Mouse (Mus musculus) CH12.LX (cell line): Measurements from ENCODE around the gene Arhgef39. TPM values are rescaled to one million over a fixed set of nuclear protein-coding genes. Genes with fewer than 3 reads are reported as not detected.
A peak's percentile ranks its signal among the peaks of the same experiment; 100 is the strongest.

Experiments
- DNase-seq: peaks from one replicate; pipeline ENCODE4 v3.0.0-alpha.2; 2013; ENCODE audit errors: extremely low read depth
- H3K27ac ChIP-seq: 2 replicates; pipeline ENCODE4 v1.5.1; 2012; ENCODE audit warnings: low read depth, mild to moderate bottlenecking, control low read depth, moderate library complexity; ENCODE audit not compliant: insufficient read depth
- H3K27me3 ChIP-seq: replicated peaks from 2 replicates; pipeline ENCODE3; 2012; ENCODE audit warnings: inconsistent platforms
- H3K36me3 ChIP-seq, 2 experiments: replicated peaks in 1 of 2; 2 replicates each; pipeline versions ENCODE3 to v1.6.1; 2012; ENCODE audit warnings: inconsistent platforms in 1 of 2, low read length in 1 of 2, mild to moderate bottlenecking in 1 of 2, mixed read lengths in 1 of 2, moderate library complexity in 1 of 2; ENCODE audit not compliant: control insufficient read depth in 1 of 2, insufficient read depth in 1 of 2
- H3K4me1 ChIP-seq, 2 experiments: 2 replicates each; pipeline ENCODE4 v1.6.1; 2012; ENCODE audit warnings: inconsistent platforms in 1 of 2, moderate library complexity in 1 of 2; ENCODE audit not compliant: insufficient read depth in 2 of 2, control insufficient read depth in 1 of 2
- H3K4me2 ChIP-seq: 2 replicates; pipeline ENCODE4 v1.6.1; 2012; ENCODE audit warnings: low read depth, mild to moderate bottlenecking, control low read depth; ENCODE audit not compliant: poor library complexity, insufficient read depth, severe bottlenecking
- H3K4me3 ChIP-seq, 3 experiments: fragments of 150-350 bp in 1 of 3; sonication (generic) in 1 of 3; replicated peaks in 1 of 3; 2 replicates each; pipeline versions ENCODE3 to v1.5.1; 2011 to 2012; ENCODE audit warnings: low read depth in 2 of 3, low read length in 2 of 3, mild to moderate bottlenecking in 2 of 3, moderate library complexity in 2 of 3, control low read depth in 1 of 3, improper control_type of control experiment in 1 of 3, inconsistent platforms in 1 of 3, mixed read lengths in 1 of 3; ENCODE audit not compliant: poor library complexity in 1 of 3
- H3K79me2 ChIP-seq: replicated peaks from 2 replicates; pipeline ENCODE4 v1.6.1; 2012; ENCODE audit warnings: mild to moderate bottlenecking, moderate library complexity; ENCODE audit not compliant: control insufficient read depth, poor library complexity, insufficient read depth, severe bottlenecking; ENCODE audit errors: extremely low read depth
- H3K9ac ChIP-seq: 2 replicates; pipeline ENCODE4 v1.6.1; 2012; ENCODE audit warnings: low read depth, mild to moderate bottlenecking, control low read depth, moderate library complexity; ENCODE audit not compliant: insufficient read depth
- H3K9me3 ChIP-seq: replicated peaks from 2 replicates; pipeline ENCODE3; 2012; ENCODE audit warnings: low read length, inconsistent platforms, mixed read lengths
- CTCF ChIP-seq, 2 experiments: IDR thresholded peaks in 1 of 2; conservative IDR thresholded peaks in 1 of 2; 2 replicates each; pipeline ENCODE4 v1.5.1; 2011 to 2012; ENCODE audit warnings: low read depth in 2 of 2, low read length in 2 of 2, improper control_type of control experiment in 1 of 2, inconsistent platforms in 1 of 2, mild to moderate bottlenecking in 1 of 2, moderate library complexity in 1 of 2
- E2F4 ChIP-seq: IDR thresholded peaks from 2 replicates; pipeline ENCODE4 v1.6.1; 2011; ENCODE audit warnings: low read depth, low read length, improper control_type of control experiment; ENCODE audit not compliant: insufficient replicate concordance
- ETS1 ChIP-seq: conservative IDR thresholded peaks from 2 replicates; pipeline ENCODE4 v1.6.1; 2012; ENCODE audit warnings: low read depth, mild to moderate bottlenecking, inconsistent platforms, low read length, improper control_type of control experiment, moderate library complexity
- GABPA ChIP-seq: IDR thresholded peaks from 2 replicates; pipeline ENCODE4 v1.6.1; 2012; ENCODE audit warnings: low read depth, low read length, improper control_type of control experiment, inconsistent platforms; ENCODE audit not compliant: insufficient replicate concordance
- HCFC1 ChIP-seq: IDR thresholded peaks from 2 replicates; pipeline ENCODE4 v1.6.1; 2012; ENCODE audit warnings: low read depth, mild to moderate bottlenecking, inconsistent platforms, low read length, improper control_type of control experiment
- IRF4 ChIP-seq: IDR thresholded peaks from 2 replicates; pipeline ENCODE4 v1.6.1; 2014; ENCODE audit warnings: low read depth, mild to moderate bottlenecking, inconsistent platforms, low read length, improper control_type of control experiment
- JUND ChIP-seq: conservative IDR thresholded peaks from 2 replicates; pipeline ENCODE4 v1.6.1; 2011; ENCODE audit warnings: low read depth, low read length, improper control_type of control experiment
- KAT2A ChIP-seq: IDR thresholded peaks from 2 replicates; pipeline ENCODE4 v1.6.1; 2012; ENCODE audit warnings: low read length, improper control_type of control experiment, inconsistent platforms; ENCODE audit not compliant: insufficient replicate concordance
- MAX ChIP-seq: IDR thresholded peaks from 2 replicates; pipeline ENCODE4 v1.6.1; 2011; ENCODE audit warnings: low read length, improper control_type of control experiment
- MAZ ChIP-seq: IDR thresholded peaks from 2 replicates; pipeline ENCODE4 v1.6.1; 2012; ENCODE audit warnings: low read depth, mild to moderate bottlenecking, inconsistent platforms, low read length, improper control_type of control experiment, moderate library complexity
- NELFE ChIP-seq: IDR thresholded peaks from 2 replicates; pipeline ENCODE4 v1.6.1; 2011; ENCODE audit warnings: low read depth, low read length, improper control_type of control experiment
- NRF1 ChIP-seq: IDR thresholded peaks from 2 replicates; pipeline ENCODE4 v1.6.1; 2014; ENCODE audit warnings: low read depth, mild to moderate bottlenecking, inconsistent platforms, low read length, improper control_type of control experiment, moderate library complexity
- POLR2A ChIP-seq: IDR thresholded peaks from 2 replicates; pipeline ENCODE4 v1.6.1; 2011; ENCODE audit warnings: low read depth, mild to moderate bottlenecking, improper control_type of control experiment, low read length
- RAD21 ChIP-seq: IDR thresholded peaks from 2 replicates; pipeline ENCODE4 v1.6.1; 2011; ENCODE audit warnings: low read depth, mild to moderate bottlenecking, low read length, improper control_type of control experiment, moderate library complexity
- RCOR1 ChIP-seq: conservative IDR thresholded peaks from 2 replicates; pipeline ENCODE4 v1.6.1; 2012; ENCODE audit warnings: low read depth, mild to moderate bottlenecking, inconsistent platforms, low read length, improper control_type of control experiment
- SIN3A ChIP-seq: IDR thresholded peaks from 2 replicates; pipeline ENCODE4 v1.6.1; 2012; ENCODE audit warnings: low read length, improper control_type of control experiment, inconsistent platforms
- SMC3 ChIP-seq: IDR thresholded peaks from 2 replicates; pipeline ENCODE4 v1.6.1; 2011; ENCODE audit warnings: low read depth, low read length, improper control_type of control experiment
- TBP ChIP-seq: conservative IDR thresholded peaks from 2 replicates; pipeline ENCODE4 v1.6.1; 2011; ENCODE audit warnings: low read depth, low read length, improper control_type of control experiment
- TCF12 ChIP-seq: IDR thresholded peaks from 2 replicates; pipeline ENCODE4 v1.6.1; 2014; ENCODE audit warnings: low read depth, mild to moderate bottlenecking, inconsistent platforms, low read length, improper control_type of control experiment
- USF2 ChIP-seq: conservative IDR thresholded peaks from 2 replicates; pipeline ENCODE4 v1.6.1; 2011; ENCODE audit warnings: low read depth, low read length, improper control_type of control experiment
- ZC3H11A ChIP-seq: IDR thresholded peaks from 2 replicates; pipeline ENCODE4 v1.6.1; 2012; ENCODE audit warnings: low read depth, mild to moderate bottlenecking, inconsistent platforms, low read length, improper control_type of control experiment
- dilution Hi-C: fragments of 300-500 bp; cut with MboI; formaldehyde crosslinking; loops from 2 replicates; pipeline ENCODE4 v1.14.3; 2020; ENCODE audit warnings: low sequenced_read_pairs; ENCODE audit not compliant: extremely low pct_unique_long_range_greater_than_20kb, extremely low pct_ligation_motif_present
- in situ Hi-C: fragments of 300-500 bp; cut with MboI; formaldehyde crosslinking; loops from 3 replicates; pipeline ENCODE4 v1.14.3; 2019; ENCODE audit warnings: low sequenced_read_pairs, low pct_ligation_motif_present, low pct_unique_long_range_greater_than_20kb, mixed read lengths
- polyA plus RNA-seq: library from polyadenylated mRNA; unstranded; fragments of >175 nt; gene quantifications from 2 replicates; pipeline ENCODE4 v1.2.1, GENCODE M21; 2012; ENCODE audit warnings: low read depth; ENCODE audit not compliant: insufficient read length
- total RNA-seq, 2 experiments: library from RNA; depleted of rRNA; stranded (reverse); fragments of 300-350 nt in 1 of 2; fragments of >200 nt in 1 of 2; gene quantifications; 2 replicates each; pipeline ENCODE4 v1.2.3; 2012 to 2014

The Arhgef39 gene
- total and polyA plus RNA-seq, 3 experiments = 4.8 to 7.5 (median 7.1) TPM

- Histone ChIP-seq H3K79me2 (no peaks in the 10 kb centered on the region), H3K27me3 (no peaks in the 10 kb centered on the region), H3K4me3 (peak overlapping the region; percentile 44 to 58 (median 53)), H3K4me2 (peak overlapping the region; percentile 84), H3K36me3 (no peaks in the 10 kb centered on the region), H3K4me1 (peaks cover 19 to 56% of the 10 kb centered on the region in 2 experiments), H3K9ac (peak overlapping the region; percentile 26), H3K27ac (peak overlapping the region; percentile 63), H3K9me3 (no peaks in the 10 kb centered on the region)
- dilution Hi-C loops = no loop called here
- in situ Hi-C loops = no loop called here
- no peak for DNase-seq
- TF ChIP-seq SIN3A (peak; percentile 2), ZC3H11A (no peak), RCOR1 (no peak)
Observed at GRCm38 (mm10) chr4:43478534-43478858, 21.0 kb downstream of the Arhgef39 start.

GRCm38 (mm10) chr4:43477857-43478533 lies 21.5 kb downstream of the Arhgef39 start:
- H3K4me2 ChIP-seq = peak overlapping the region; percentile 84

GRCm38 (mm10) chr4:43476604-43477003 lies 22.9 kb downstream of the Arhgef39 start:
- Histone ChIP-seq H3K9me3 (no peaks in the 10 kb centered on the region), H3K9ac (no peak overlapping the region), H3K36me3 (no peaks in the 10 kb centered on the region), H3K4me3 (no peak overlapping the region), H3K4me2 (no peak overlapping the region), H3K4me1 (peaks cover 10 to 49% of the 10 kb centered on the region in 2 experiments), H3K27me3 (no peaks in the 10 kb centered on the region), H3K79me2 (no peaks in the 10 kb centered on the region), H3K27ac (no peak overlapping the region)
- peak; percentile 51 for DNase-seq
- dilution Hi-C loops (no loop called here), in situ Hi-C loops (no loop called here)
- TF ChIP-seq CTCF (conservative IDR thresholded peaks at IDR 0.05 in 1 of 2, IDR thresholded peaks at IDR 0.05 in 1 of 2; ENCODE audit: low read depth in 2 of 2, low read length in 2 of 2) = peak; percentile 40 to 67; a peak in 2 of 4 replicates
- no peak for TF ChIP-seq KAT2A
- TF ChIP-seq ETS1 = no peak
- peak; percentile 50 for TF ChIP-seq SMC3
- TF ChIP-seq RAD21 = peak; percentile 37

More at GRCm38 (mm10) chr4:43477857-43478533, 21.5 kb downstream of the Arhgef39 start:
- peak overlapping the region; percentile 26 for H3K9ac ChIP-seq
- H3K4me1 ChIP-seq = peaks cover 19 to 58% of the 10 kb centered on the region in 2 experiments
- DNase-seq = peak; percentile 95
- no peaks in the 10 kb centered on the region for H3K79me2 ChIP-seq
- peak overlapping the region; percentile 44 to 58 (median 53) for H3K4me3 ChIP-seq
- no peaks in the 10 kb centered on the region for H3K27me3 ChIP-seq
- in situ Hi-C loops (no loop called here), dilution Hi-C loops (no loop called here)
- H3K27ac ChIP-seq = peak overlapping the region; percentile 63
- H3K9me3 ChIP-seq = no peaks in the 10 kb centered on the region
- peak; percentile 74 for TF ChIP-seq POLR2A
- TF ChIP-seq HCFC1 = peak; percentile 97
- 0 out of 2 replicates have a peak, but pooled peaks have one; percentile 41 for TF ChIP-seq MAX
- peak; percentile 91; the same call in 1 of the 2 replicates for TF ChIP-seq KAT2A
- TF ChIP-seq CTCF (conservative IDR thresholded peaks at IDR 0.05 in 1 of 2, IDR thresholded peaks at IDR 0.05 in 1 of 2; ENCODE audit: low read depth in 2 of 2, low read length in 2 of 2) = peak in 1 of 2 experiments; percentile 66; a peak in 2 of 4 replicates
- peak; percentile 72 for TF ChIP-seq NELFE
- no peak for TF ChIP-seq E2F4
- no peak for TF ChIP-seq ETS1
- peak; percentile 94 for TF ChIP-seq NRF1
- TF ChIP-seq SIN3A = peak; percentile 75
- no peak for TF ChIP-seq IRF4
- TF ChIP-seq ZC3H11A = no peak
- peak; percentile 62; the same call in 1 of the 2 replicates for TF ChIP-seq TCF12
- no peak; the same call in 1 of the 2 replicates for TF ChIP-seq MAZ
- no peak for TF ChIP-seq USF2
- peak; percentile 26; the same call in 1 of the 2 replicates for TF ChIP-seq JUND
- TF ChIP-seq RAD21 = peak; percentile 17
- peak; percentile 78 for TF ChIP-seq TBP
- TF ChIP-seq GABPA = peak; percentile 27; the same call in 1 of the 2 replicates
- H3K36me3 ChIP-seq = no peaks in the 10 kb centered on the region
